Mouse (Mus musculus) neutrophil, adult 83 days (primary cell): ENCODE results near the gene Cox17. TPM values are rescaled to one million over a fixed set of nuclear protein-coding genes. Genes with fewer than 3 reads are reported as not detected.

ENCODE experiments used
- total RNA-seq, 2 experiments: library from RNA; stranded (reverse); gene quantifications; one replicate each; pipeline ENCODE4 v1.2.4; 2023

Cox17 gene
- total RNA-seq: 10 to 100 TPM; 80.4 to 80.6 TPM

GRCm38 (mm10) chr16:38346529-38347325 is at the start of gene Cox17, which contains the start of gene Gm21987:
Cox17 (plus strand) TSS chr16:38346991.
Gm21987 (plus strand) TSS chr16:38347040.

GRCm38 (mm10) chr16:38341396-38342324 is 5.1 kb upstream of the Cox17 start, which contains the start of gene Maats1:
Maats1 (minus strand) TSS chr16:38342143.

GRCm38 (mm10) chr16:38361933-38362332 is 15.1 kb downstream of the Cox17 start, which contains the start of gene Popdc2:
Popdc2 (plus strand) TSS chr16:38362209.

Other genes starting within 250 kb of the Cox17 start
- gene Nr1i2, start 52.2 kb upstream of the Cox17 start, total RNA-seq: not detected
- gene Maats1, start 4.8 kb upstream of the Cox17 start, total RNA-seq: not detected
- gene Gm21987, start within 50 bp of the Cox17 start, total RNA-seq: not detected
- gene Popdc2, start 15.2 kb downstream of the Cox17 start, total RNA-seq: 1 to 10 TPM; 4.3 to 4.5 TPM
- gene Pla1a, start 86.2 kb downstream of the Cox17 start, total RNA-seq: under 1 TPM; 0.20 to 0.22 TPM
- 10 to 100 TPM; 41.1 to 42.7 TPM for gene Adprh, start 105.7 kb downstream of the Cox17 start, total RNA-seq
- gene Cd80, start 108.6 kb downstream of the Cox17 start, total RNA-seq: 10 to 100 TPM; 12.3 to 25.8 TPM
- 10 to 100 TPM; 11.8 to 13.2 TPM for gene Timmdc1, start 175.7 kb downstream of the Cox17 start, total RNA-seq
- 10 to 100 TPM in 1 of 2 experiments, 1 to 10 TPM in 1; 9.2 to 12.1 TPM for gene Poglut1, start 203.3 kb downstream of the Cox17 start, total RNA-seq
- gene Tmem39a, start 211.7 kb downstream of the Cox17 start, total RNA-seq: 10 to 100 TPM; 37.1 to 44.1 TPM